Mouse (Mus musculus): Measurements from ENCODE around the gene Anapc7.

GRCm38 (mm10) chr5:122471658-122472057 is 50.2 kb downstream of the Anapc7 start:
- TF ChIP-seq CTCF (IDR thresholded peaks at IDR 0.05; ENCODE audit: control insufficient read depth, insufficient read depth, low read length): no peak
- TF ChIP-seq POLR2A (IDR thresholded peaks at IDR 0.05; ENCODE audit: borderline replicate concordance, control insufficient read depth, low read depth, low read length): no peak

Measured in bone marrow, adult 2 months (tissue).